Mouse (Mus musculus) 3T3-L1 (cell line): ENCODE data around the gene Disp2.

ENCODE experiments used
- DNase-seq: peaks from one replicate; pipeline ENCODE4 v3.0.0-alpha.2; 2015; ENCODE audit warnings: low read depth, low spot score

The Disp2 gene

DNA sequence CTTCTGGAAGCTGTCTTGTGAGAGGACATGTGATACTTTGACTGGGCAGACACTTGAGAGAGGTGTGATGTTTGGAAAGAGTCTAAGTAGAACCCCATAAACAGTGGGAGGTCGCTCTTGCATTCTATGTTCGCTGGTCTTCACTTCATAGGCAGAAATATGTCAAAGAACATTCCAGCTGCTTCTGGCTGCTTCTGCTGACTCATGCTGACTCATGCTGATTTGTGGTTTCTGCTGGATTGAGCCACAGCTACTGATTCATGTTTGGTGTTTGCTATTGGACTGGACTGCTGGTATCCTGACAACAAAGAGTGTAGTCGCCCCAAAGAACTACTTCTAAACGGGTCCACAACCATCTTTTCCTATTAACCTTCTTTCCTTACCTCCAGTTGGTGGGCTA, 62.3 kb downstream of the Disp2 start:
- DNase-seq = peak; percentile 99

GRCm38 (mm10) chr2:118844427-118844826, 64.9 kb downstream of the Disp2 start:
- no peak for DNase-seq

DNA sequence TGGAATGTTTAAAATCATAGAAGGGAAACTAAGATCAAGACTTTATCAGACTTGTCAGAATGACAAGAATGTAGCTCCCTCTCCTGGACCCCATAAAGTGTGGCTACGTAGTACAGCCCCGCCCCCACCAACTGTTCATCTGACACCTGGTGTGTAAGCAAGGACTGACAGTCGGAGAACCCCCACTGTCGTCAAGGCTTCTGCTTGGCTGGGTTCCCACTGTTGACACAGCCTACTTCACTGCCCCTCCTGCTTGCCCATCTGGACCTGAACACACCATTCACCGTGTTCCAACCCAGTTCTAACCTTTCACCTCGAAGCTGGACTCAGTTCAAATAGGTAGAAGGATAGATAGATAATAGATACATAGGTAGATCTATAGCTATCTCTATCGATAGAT, 66.7 kb downstream of the Disp2 start:
- DNase-seq = no peak

DNA sequence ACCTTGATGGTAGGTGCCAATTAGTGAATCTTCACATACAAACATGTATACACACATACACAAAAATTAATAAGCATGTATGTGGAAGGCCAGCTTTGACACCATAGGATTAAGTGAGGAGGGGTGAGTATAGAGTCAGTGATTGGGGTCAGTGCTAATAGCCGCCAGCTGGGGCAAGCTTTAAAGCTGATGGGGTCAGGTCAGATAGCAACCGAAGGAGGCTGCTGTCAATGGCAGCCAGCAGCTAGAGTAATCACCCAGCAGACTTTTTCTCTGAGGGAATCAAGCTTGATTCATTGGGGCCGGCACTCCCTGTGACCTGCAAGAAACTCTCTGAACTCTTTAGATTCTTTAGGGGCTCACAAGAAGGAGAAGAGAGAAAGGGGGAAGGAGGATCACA, 72.2 kb downstream of the Disp2 start:
- no peak for DNase-seq
